Mouse (Mus musculus) pancreas, adult 10 weeks (tissue): Measurements from ENCODE around the gene Ciao1. TPM values are rescaled to one million over a fixed set of nuclear protein-coding genes. Genes with fewer than 3 reads are reported as not detected.

Experiments used
- polyA plus RNA-seq: library from polyadenylated mRNA; stranded (reverse); fragments of 350-450 nt; fragmentation: Illumina TruSeq; extraction: RNeasy Lipid Tissue Mini Kit (QIAGEN cat#74804); gene quantifications from one replicate; pipeline ENCODE4 v1.2.3, GENCODE M21; 2015; ENCODE audit warnings: low read depth, low replicate concordance; ENCODE audit not compliant: insufficient read depth

The Ciao1 gene
- 8.8 TPM for polyA plus RNA-seq

DNA sequence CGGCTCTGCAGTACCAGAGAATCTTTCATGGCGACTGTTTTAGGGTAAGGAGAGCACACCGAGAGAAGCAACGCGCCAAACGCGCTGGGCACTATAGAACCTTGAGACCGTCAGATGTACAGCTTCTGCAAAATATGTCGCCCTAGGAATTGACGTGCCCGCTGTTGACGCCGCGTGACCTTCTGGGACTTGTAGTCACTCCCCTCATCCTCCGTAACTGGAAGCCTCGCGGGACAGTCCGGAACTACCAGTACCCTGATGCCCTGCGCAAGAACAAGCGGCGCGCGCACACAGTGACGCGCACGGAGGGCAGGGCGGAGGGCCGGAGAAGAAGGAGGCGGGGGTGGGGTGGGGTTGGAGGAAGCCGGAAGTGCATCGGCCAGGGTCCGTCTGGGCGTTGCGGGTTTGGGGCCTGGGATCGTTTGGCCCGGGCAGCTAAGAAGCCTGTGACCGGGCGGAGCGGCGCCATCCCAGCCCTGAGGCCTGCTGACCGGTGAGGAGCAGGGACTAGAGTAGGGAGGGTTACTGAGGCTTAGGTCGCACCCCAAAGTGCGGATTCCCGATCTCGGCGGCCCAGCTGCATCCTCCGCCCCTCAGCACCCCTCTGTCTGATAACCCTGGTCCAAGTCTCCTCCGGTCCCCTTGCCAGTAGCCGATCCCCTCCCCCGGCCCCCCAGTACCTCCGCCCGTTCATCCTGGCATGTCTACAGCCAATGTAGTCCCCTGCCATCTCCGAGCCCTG, at the start of gene Ciao1, which contains the start of gene Tmem127:
Ciao1 (minus strand) TSS at position 225 of the 742 bp plus-strand sequence.
Tmem127 (plus strand) TSS at position 317 of the 742 bp plus-strand sequence.

DNA sequence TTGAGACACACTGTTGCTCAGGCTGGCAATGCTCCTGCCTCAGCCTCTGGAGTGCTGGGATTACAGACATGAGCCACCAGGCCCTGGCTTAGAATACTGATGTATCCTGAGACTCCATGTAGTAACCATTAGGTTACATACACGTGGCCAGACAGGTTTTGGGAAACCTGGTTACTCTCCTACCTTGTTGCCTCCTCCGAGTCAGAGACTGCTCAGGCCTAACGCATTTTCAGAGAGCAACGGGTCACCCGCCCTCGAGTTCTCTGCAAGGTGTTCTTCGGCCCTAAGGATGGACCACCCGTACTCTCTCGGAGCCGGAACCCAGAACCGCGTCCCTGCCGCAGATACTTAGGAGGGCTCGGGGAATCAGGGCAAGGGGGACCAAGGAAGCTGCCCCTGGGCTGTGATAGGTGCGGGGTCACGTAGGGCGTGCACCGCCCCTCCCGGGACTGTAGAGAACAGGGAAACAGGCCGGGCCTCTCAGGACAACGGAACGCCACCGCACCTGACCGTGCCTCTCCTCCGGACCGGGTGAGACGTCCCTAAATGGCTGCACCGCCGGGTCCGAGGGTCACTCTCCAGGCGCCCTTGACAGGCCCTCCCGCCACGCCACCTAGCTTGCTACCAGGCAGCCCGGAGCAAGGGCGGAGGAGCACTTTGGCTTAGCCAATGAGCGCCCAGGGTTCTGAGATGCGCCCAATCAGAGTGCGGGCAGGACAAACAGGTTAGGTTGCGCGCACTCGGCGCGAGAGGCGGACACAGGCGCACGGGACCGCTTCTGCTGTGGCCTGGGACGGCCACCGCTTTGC, 22.1 kb upstream of the Ciao1 start, which contains the start of gene Stard7:
Stard7 (plus strand) TSS at position 728 of the 809 bp plus-strand sequence.

GRCm38 (mm10) chr2:127207547-127208451, 39.8 kb downstream of the Ciao1 start, which contains the start of the genes 1810024B03Rik and Snrnp200:
1810024B03Rik (minus strand) TSS chr2:127208280.
Snrnp200 (plus strand) TSS chr2:127208386.

Other genes starting within 250 kb of the Ciao1 start
- gene Ap4e1, start 239.1 kb downstream of the Ciao1 start, polyA plus RNA-seq = 4.8 TPM
- gene Blvra, start 177.2 kb downstream of the Ciao1 start, polyA plus RNA-seq = 5.0 TPM
- gene Ncaph, start 113.9 kb downstream of the Ciao1 start, polyA plus RNA-seq = not detected
- gene Itpripl1, start 104.4 kb downstream of the Ciao1 start, polyA plus RNA-seq = 2.0 TPM
- not detected for gene 1810024B03Rik, start 39.5 kb downstream of the Ciao1 start, polyA plus RNA-seq
- gene Snrnp200, start 39.4 kb downstream of the Ciao1 start, polyA plus RNA-seq = 13.8 TPM
- gene Tmem127, start 92 bp upstream of the Ciao1 start, polyA plus RNA-seq = 9.6 TPM
- 16.2 TPM for gene Stard7, start 22.4 kb upstream of the Ciao1 start, polyA plus RNA-seq
- gene Dusp2, start 88.3 kb upstream of the Ciao1 start, polyA plus RNA-seq = not detected
- gene Astl, start 90.8 kb upstream of the Ciao1 start, polyA plus RNA-seq = not detected
- 0.20 TPM for gene Adra2b, start 115.4 kb upstream of the Ciao1 start, polyA plus RNA-seq
- gene Gpat2, start 177.4 kb upstream of the Ciao1 start, polyA plus RNA-seq = not detected
- gene Fahd2a, start 196.7 kb upstream of the Ciao1 start, polyA plus RNA-seq = 8.6 TPM